Mouse (Mus musculus) intestine, embryonic 15.5 days (tissue): Measurements from ENCODE around the gene 3110082I17Rik. TPM values are rescaled to one million over a fixed set of nuclear protein-coding genes. Genes with fewer than 3 reads are reported as not detected.

Source experiments
- ATAC-seq: fragments of 200-750 bp; cut with Nextera tagmentation; 2 replicates; pipeline ENCODE4 v1.8.0; 2017; ENCODE audit warnings: moderate TSS enrichment, moderate library complexity
- H3K27ac ChIP-seq: fragments of 300-500 bp; sonication (generic); 2 replicates; pipeline ENCODE4 v1.5.1; 2015; ENCODE audit warnings: mild to moderate bottlenecking, inconsistent platforms
- H3K27me3 ChIP-seq: fragments of 300-500 bp; sonication (generic); replicated peaks from 2 replicates; pipeline ENCODE4 v1.6.1; 2015; ENCODE audit warnings: inconsistent platforms
- H3K36me3 ChIP-seq: fragments of 300-500 bp; sonication (generic); 2 replicates; pipeline ENCODE4 v1.6.1; 2015; ENCODE audit warnings: inconsistent platforms
- H3K4me1 ChIP-seq: fragments of 300-500 bp; sonication (generic); replicated peaks from 2 replicates; pipeline ENCODE4 v1.6.1; 2015; ENCODE audit warnings: inconsistent platforms
- H3K4me2 ChIP-seq: fragments of 300-500 bp; sonication (generic); replicated peaks from 2 replicates; pipeline ENCODE4 v1.6.1; 2015; ENCODE audit warnings: mild to moderate bottlenecking, inconsistent platforms
- H3K4me3 ChIP-seq: fragments of 300-500 bp; sonication (generic); replicated peaks from 2 replicates; pipeline ENCODE4 v1.5.1; 2015; ENCODE audit warnings: inconsistent platforms
- H3K9ac ChIP-seq: fragments of 300-500 bp; sonication (generic); 2 replicates; pipeline ENCODE4 v1.6.1; 2015; ENCODE audit warnings: inconsistent platforms
- H3K9me3 ChIP-seq: fragments of 300-500 bp; sonication (generic); 2 replicates; pipeline ENCODE4 v1.6.1; 2016; ENCODE audit warnings: inconsistent platforms
- WGBS: fragments of 180-500 bp; shearing (Covaris S2); methylation state at CpG from one replicate; pipeline ENCODE4 v1.1.7; 2015; 5-methylcytosine and 5-hydroxymethylcytosine counted together
- polyA plus RNA-seq: library from polyadenylated mRNA; unstranded; fragments of >200 nt; fragmentation: Nextera tagmentation; extraction: Ambion mirVana; gene quantifications from 2 replicates; pipeline ENCODE4 v1.2.1, GENCODE M21; 2015

The 3110082I17Rik gene
- polyA plus RNA-seq, 1 experiment from 2014 or later = 31.8 TPM

DNA sequence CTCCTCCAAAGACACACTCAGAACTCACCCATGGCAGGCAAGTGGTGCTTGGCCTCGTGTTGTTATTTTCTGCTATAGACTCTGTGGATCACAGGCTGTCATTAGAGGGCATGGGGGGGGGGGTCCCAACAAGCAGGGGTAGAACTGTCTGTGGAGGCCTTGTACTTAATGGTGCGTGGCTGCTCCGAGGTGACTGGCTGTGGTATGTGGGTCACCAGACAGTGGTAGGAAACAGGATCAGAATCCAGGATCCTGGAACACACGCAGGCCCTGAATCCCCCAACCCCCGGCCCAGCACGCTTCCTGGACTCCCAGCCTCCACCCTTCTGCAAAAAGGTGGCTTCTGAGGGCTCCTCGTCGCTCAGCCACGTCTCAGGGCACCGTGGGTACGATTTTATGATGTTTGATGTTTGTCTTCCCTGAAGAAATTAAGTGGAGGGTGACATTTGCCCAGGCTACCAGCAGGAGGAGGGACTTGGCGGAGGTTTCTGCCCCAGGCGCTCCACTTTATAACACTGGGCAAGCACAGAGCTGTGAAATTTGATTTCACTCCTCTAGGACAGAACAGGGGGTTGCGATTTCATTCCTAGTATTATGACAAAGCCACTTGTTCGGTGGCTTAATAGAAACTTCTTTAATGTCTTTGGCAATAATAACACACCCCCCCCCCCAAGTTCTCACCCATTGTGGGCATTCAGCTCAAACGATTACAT, 126.9 kb downstream of the 3110082I17Rik start:
- WGBS = 75% methylated on average over 16 of the region's 16 CpGs
- H3K4me1 ChIP-seq = peaks cover 9% of the 10 kb centered on the region; the same call in 1 of the 2 replicates
- no peak overlapping the region for H3K9ac ChIP-seq
- no peaks in the 10 kb centered on the region for H3K27me3 ChIP-seq
- no peak for ATAC-seq
- H3K36me3 ChIP-seq = peaks cover 15% of the 10 kb centered on the region
- peak overlapping the region; percentile 87 for H3K27ac ChIP-seq
- peak overlapping the region; percentile 38 for H3K4me2 ChIP-seq
- H3K9me3 ChIP-seq = no peaks in the 10 kb centered on the region
- H3K4me3 ChIP-seq = no peak overlapping the region

- peak; percentile 92 for ATAC-seq
- peak overlapping the region; percentile 87 for H3K27ac ChIP-seq
- H3K9me3 ChIP-seq = no peaks in the 10 kb centered on the region
- WGBS = 77% methylated on average over 8 of the region's 8 CpGs
- H3K36me3 ChIP-seq = peaks cover 10% of the 10 kb centered on the region
- H3K4me2 ChIP-seq = peak overlapping the region; percentile 39
- no peak overlapping the region; the same call in 1 of the 2 replicates for H3K4me3 ChIP-seq
- 0 out of 2 replicates have a peak overlapping the region, but pooled peaks have one; percentile 5 for H3K9ac ChIP-seq
- H3K27me3 ChIP-seq = no peaks in the 10 kb centered on the region
- H3K4me1 ChIP-seq = peaks cover 8% of the 10 kb centered on the region; the same call in 1 of the 2 replicates
Measured at GRCm38 (mm10) chr5:139332590-139333272, 127.6 kb downstream of the 3110082I17Rik start.

- Histone ChIP-seq H3K4me2 (no peak overlapping the region), H3K36me3 (peaks cover 7% of the 10 kb centered on the region; the same call in 1 of the 2 replicates), H3K9ac (no peak overlapping the region), H3K9me3 (no peaks in the 10 kb centered on the region), H3K27me3 (0 out of 2 replicates have a peak, but pooled peaks cover 3% of the 10 kb centered on the region), H3K4me1 (peaks cover 8% of the 10 kb centered on the region; the same call in 1 of the 2 replicates), H3K27ac (peak overlapping the region; percentile 87), H3K4me3 (no peak overlapping the region)
- WGBS = 16% methylated on average over 8 of the region's 8 CpGs
- ATAC-seq = peak; percentile 58
Measured at GRCm38 (mm10) chr5:139331742-139332141, 128.6 kb downstream of the 3110082I17Rik start.

GRCm38 (mm10) chr5:139330766-139331165, 129.6 kb downstream of the 3110082I17Rik start:
- no peak overlapping the region for H3K4me2 ChIP-seq
- 0 out of 2 replicates have a peak overlapping the region, but pooled peaks have one; percentile 13 for H3K27ac ChIP-seq
- WGBS = 67% methylated on average over 7 of the region's 7 CpGs
- H3K9me3 ChIP-seq = no peaks in the 10 kb centered on the region
- H3K4me1 ChIP-seq = peaks cover 8% of the 10 kb centered on the region; the same call in 1 of the 2 replicates
- ATAC-seq = no peak
- H3K27me3 ChIP-seq = peaks cover 7% of the 10 kb centered on the region; the same call in 1 of the 2 replicates
- no peak overlapping the region for H3K9ac ChIP-seq
- H3K4me3 ChIP-seq = no peak overlapping the region
- 0 out of 2 replicates have a peak, but pooled peaks cover 4% of the 10 kb centered on the region for H3K36me3 ChIP-seq

GRCm38 (mm10) chr5:139327634-139328020, 132.7 kb downstream of the 3110082I17Rik start:
- Histone ChIP-seq H3K9me3 (no peaks in the 10 kb centered on the region), H3K36me3 (no peaks in the 10 kb centered on the region), H3K4me2 (no peak overlapping the region), H3K9ac (no peak overlapping the region), H3K4me3 (no peak overlapping the region), H3K27me3 (peaks cover 23% of the 10 kb centered on the region), H3K4me1 (peaks cover 21% of the 10 kb centered on the region), H3K27ac (no peak overlapping the region)
- ATAC-seq = no peak
- 76% methylated on average over 7 of the region's 7 CpGs for WGBS

DNA sequence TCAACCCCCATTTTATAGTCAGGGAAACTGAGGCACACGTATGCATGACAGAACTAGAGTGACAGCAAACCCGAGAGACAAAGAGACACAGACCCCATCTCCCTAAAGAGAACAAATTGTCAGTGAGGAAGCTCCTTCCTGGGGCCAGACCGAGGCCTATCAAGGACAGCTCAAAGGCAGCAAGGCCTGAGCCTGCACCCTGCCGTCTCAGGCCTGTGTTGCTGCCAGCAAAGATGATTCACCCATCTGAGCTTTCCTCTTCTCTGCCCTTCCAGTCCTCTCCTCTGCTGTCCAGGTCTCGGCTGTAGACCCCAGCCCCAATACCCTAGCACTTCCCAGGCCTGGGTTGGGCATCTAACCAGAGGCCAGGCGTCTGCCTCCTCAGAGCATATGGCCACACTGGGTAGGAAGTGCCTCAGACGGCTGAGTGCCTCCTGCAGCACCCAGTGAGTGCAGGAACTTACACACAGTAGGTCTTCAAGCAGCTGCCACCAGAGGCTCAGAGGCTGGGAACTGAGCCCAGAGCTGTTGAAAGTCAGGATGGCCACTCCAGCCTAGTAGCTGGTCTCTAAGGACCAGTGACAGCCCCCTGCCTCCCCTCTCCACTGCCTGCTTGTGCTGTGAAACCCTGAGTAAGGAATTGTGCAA, 133.2 kb downstream of the 3110082I17Rik start:
- WGBS = 74% methylated on average over 7 of the region's 7 CpGs
- Histone ChIP-seq H3K9ac (no peak overlapping the region), H3K36me3 (no peaks in the 10 kb centered on the region), H3K27me3 (peaks cover 23% of the 10 kb centered on the region), H3K4me1 (peaks cover 21% of the 10 kb centered on the region), H3K4me2 (no peak overlapping the region), H3K27ac (no peak overlapping the region), H3K4me3 (no peak overlapping the region), H3K9me3 (no peaks in the 10 kb centered on the region)
- ATAC-seq = no peak

- peaks cover 23% of the 10 kb centered on the region for H3K27me3 ChIP-seq
- no peak overlapping the region for H3K4me3 ChIP-seq
- WGBS = 69% methylated on average over 13 of the region's 13 CpGs
- H3K9ac ChIP-seq = no peak overlapping the region
- no peak overlapping the region for H3K27ac ChIP-seq
- no peak for ATAC-seq
- H3K4me1 ChIP-seq = peaks cover 19% of the 10 kb centered on the region
- no peaks in the 10 kb centered on the region for H3K9me3 ChIP-seq
- peak overlapping the region; percentile 94; the same call in 1 of the 2 replicates for H3K4me2 ChIP-seq
- no peaks in the 10 kb centered on the region for H3K36me3 ChIP-seq
Measured at GRCm38 (mm10) chr5:139326111-139326696, 134.1 kb downstream of the 3110082I17Rik start.

DNA sequence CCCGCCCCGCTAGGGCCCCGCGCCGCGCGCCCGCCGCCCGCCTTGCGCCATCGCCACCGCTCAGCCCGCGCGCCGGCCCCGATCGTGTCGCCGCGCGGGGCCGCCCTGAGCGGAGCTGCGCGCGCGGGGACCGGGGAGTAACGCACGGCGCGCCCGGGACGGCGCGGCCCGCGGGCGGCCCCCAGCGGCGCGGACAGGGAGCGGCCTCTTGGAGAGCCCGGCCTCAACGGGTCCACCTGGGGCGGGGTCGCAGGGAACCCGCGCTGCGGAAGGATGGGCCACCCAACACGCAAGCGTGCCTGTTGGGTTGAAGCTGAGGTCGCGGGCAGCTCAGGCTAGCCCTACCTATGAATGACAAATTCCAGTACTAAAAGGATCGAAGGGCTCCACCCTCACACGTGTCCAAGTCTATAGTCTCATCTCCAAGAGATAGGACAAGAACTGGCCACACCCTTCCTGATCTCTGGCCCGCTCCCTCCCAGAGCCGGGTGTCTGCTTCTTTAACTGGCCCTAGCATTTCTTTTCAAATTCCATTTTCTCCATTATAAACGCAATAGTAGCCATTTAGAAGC, 134.8 kb downstream of the 3110082I17Rik start, which contains the start of gene Adap1:
TSS of gene Adap1 (minus strand) at position 228 of the 572 bp plus-strand sequence.
- ATAC-seq = peak; percentile 91
- no peaks in the 10 kb centered on the region for H3K36me3 ChIP-seq
- H3K27me3 ChIP-seq = peaks cover 23% of the 10 kb centered on the region
- no peaks in the 10 kb centered on the region for H3K9me3 ChIP-seq
- WGBS = 2% methylated on average over 61 of the region's 61 CpGs
- peak within 1 kb of the TSS; percentile 82 for H3K9ac ChIP-seq
- H3K4me2 ChIP-seq = peak within 1 kb of the TSS; percentile 94
- peaks cover 16% of the 10 kb centered on the region for H3K4me1 ChIP-seq
- peak within 1 kb of the TSS; percentile 13; the same call in 1 of the 2 replicates for H3K27ac ChIP-seq
- peak within 1 kb of the TSS; percentile 70 for H3K4me3 ChIP-seq

- WGBS = 1% methylated on average over 61 of the region's 62 CpGs
- ATAC-seq = peak; percentile 72
- peak overlapping the region; percentile 13; the same call in 1 of the 2 replicates for H3K27ac ChIP-seq
- H3K4me2 ChIP-seq = peak overlapping the region; percentile 94
- peaks cover 23% of the 10 kb centered on the region for H3K27me3 ChIP-seq
- no peaks in the 10 kb centered on the region for H3K36me3 ChIP-seq
- H3K4me3 ChIP-seq = peak overlapping the region; percentile 70
- H3K9me3 ChIP-seq = no peaks in the 10 kb centered on the region
- peak overlapping the region; percentile 82 for H3K9ac ChIP-seq
- peaks cover 16% of the 10 kb centered on the region for H3K4me1 ChIP-seq
Measured at GRCm38 (mm10) chr5:139324691-139325394, 135.5 kb downstream of the 3110082I17Rik start.

- Histone ChIP-seq H3K27me3 (peaks cover 23% of the 10 kb centered on the region), H3K9me3 (no peaks in the 10 kb centered on the region), H3K9ac (peak overlapping the region; percentile 82), H3K27ac (no peak overlapping the region), H3K4me3 (peak overlapping the region; percentile 70), H3K4me2 (peak overlapping the region; percentile 94), H3K4me1 (peaks cover 16% of the 10 kb centered on the region), H3K36me3 (no peaks in the 10 kb centered on the region)
- WGBS = 50% methylated on average over 5 of the region's 5 CpGs
- peak; percentile 37 for ATAC-seq
Measured at GRCm38 (mm10) chr5:139324045-139324491, 136.3 kb downstream of the 3110082I17Rik start.
